In genomic region chr13:45418986-45419385, GRCm38 (mm10) we compare ENCODE assay signal across 1 mouse cellular context.
TF ChIP-seq lines count a peak whose summit lies in the region.

No protein-coding gene starts in this region.

TF ChIP-seq in CH12.LX, 34 proteins besides CTCF, POLR2A, EP300 and RAD21 (continued from another document):
- no peak for TF ChIP-seq ZKSCAN1 (IDR thresholded peaks at IDR 0.05; ENCODE audit: borderline replicate concordance, low read depth, low read length)
- no peak; the same call in 1 of the 2 replicates for TF ChIP-seq SIN3A (IDR thresholded peaks at IDR 0.05; ENCODE audit: low read length)
- TF ChIP-seq PAX5 (IDR thresholded peaks at IDR 0.05; ENCODE audit: low read length): no peak
- TF ChIP-seq IRF4 (IDR thresholded peaks at IDR 0.05; ENCODE audit: low read depth, low read length): peak; percentile 94
- peak; percentile 64; the same call in 1 of the 2 replicates for TF ChIP-seq TCF12 (IDR thresholded peaks at IDR 0.05; ENCODE audit: low read depth, low read length)
- no peak; the same call in 1 of the 2 replicates for TF ChIP-seq SMC3 (IDR thresholded peaks at IDR 0.05; ENCODE audit: low read depth, low read length)
- no peak for TF ChIP-seq POLR2AphosphoS2 (IDR thresholded peaks at IDR 0.05; ENCODE audit: low read depth, low read length)
- TF ChIP-seq MEF2A (IDR thresholded peaks at IDR 0.05; ENCODE audit: borderline replicate concordance, low read depth, low read length): peak; percentile 77
- TF ChIP-seq ZMIZ1 (IDR thresholded peaks at IDR 0.05; ENCODE audit: low read depth, low read length): no peak
- TF ChIP-seq GABPA (IDR thresholded peaks at IDR 0.05; ENCODE audit: insufficient replicate concordance, low read depth, low read length): no peak
- TF ChIP-seq ETS1 (conservative IDR thresholded peaks at IDR 0.05; ENCODE audit: low read depth, low read length): peak; percentile 56
- peak; percentile 62; the same call in 1 of the 2 replicates for TF ChIP-seq CHD2 (IDR thresholded peaks at IDR 0.05; ENCODE audit: low read length)
- no peak for TF ChIP-seq TBP (conservative IDR thresholded peaks at IDR 0.05; ENCODE audit: low read depth, low read length)
- TF ChIP-seq CHD1 (IDR thresholded peaks at IDR 0.05; ENCODE audit: low read depth, low read length): no peak
- TF ChIP-seq JUND (conservative IDR thresholded peaks at IDR 0.05; ENCODE audit: low read depth, low read length): peak; percentile 81
